Mouse (Mus musculus) lung, postnatal 10 days (tissue): ENCODE measurements at regions not wholly inside any gene's neighbourhood (a gene's known extent, or its start where the extent isn't known, plus 50 kb on each side); places are given as distances from the start of the nearest gene placed in this dataset.
"Not testable (repeated sequence)": the region's sequence is repeated elsewhere in the genome, so short reads cannot be mapped to it uniquely, and the experiment has no call there.

Source experiments
- DNase-seq: peaks from one replicate; pipeline ENCODE4 v3.0.0; 2021

DNA sequence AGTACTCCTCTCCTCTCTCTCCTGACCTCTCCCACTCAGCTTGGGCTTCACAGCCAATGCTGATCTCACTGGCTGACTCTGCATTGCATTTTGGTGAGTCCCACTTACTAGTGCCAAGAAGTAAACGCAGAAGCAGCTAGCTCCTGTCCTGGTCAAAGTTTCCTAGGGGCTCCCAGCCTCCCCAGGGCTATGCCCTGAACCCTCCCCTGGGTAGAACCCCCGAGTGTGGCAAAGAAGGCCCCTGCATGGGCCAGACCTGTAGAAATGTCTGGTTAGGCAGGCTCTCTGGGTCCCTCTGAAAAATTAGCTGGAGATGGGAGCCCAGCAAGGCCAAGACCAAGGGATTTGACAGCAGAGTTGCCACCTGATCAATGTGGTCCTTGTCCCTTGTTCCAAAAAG lies 454.3 kb downstream of the Gm10330 start:
- DNase-seq = not testable (repeated sequence)

DNA sequence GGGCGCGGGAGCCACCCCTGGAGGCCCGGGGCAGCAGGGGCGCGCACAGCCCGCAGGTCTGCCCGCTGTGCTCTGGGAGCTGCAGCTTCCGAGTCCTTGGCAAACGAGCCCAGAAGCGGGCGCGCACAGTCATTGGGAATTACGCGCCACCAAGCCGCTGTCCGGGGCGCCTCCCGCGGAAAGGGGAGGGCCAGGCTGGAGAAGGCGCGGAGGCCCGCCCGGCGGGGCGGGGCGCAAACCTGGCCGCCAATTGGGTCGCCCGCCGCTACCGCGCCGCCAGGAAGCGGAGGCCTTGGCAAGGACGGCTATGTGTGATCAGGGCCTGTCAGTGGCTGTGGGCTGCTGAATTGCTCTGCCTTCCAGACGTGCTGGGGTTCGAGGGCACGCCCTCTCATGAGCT lies 464.9 kb downstream of the Gm10330 start:
- DNase-seq = peak; percentile 1
